Mouse (Mus musculus) cerebellum, postnatal 4 days (tissue): ENCODE data around the gene Ttc21b.
A peak's percentile ranks its signal among the peaks of the same experiment; 100 is the strongest.
"Not testable (repeated sequence)": the region's sequence is repeated elsewhere in the genome, so short reads cannot be mapped to it uniquely, and the experiment has no call there.

ENCODE experiments used
- DNase-seq, 2 experiments: peaks; one replicate each; pipeline ENCODE4 v3.0.0; 2022; ENCODE audit warnings: low spot score in 2 of 2, mixed read lengths in 1 of 2

Gene Ttc21b

DNA sequence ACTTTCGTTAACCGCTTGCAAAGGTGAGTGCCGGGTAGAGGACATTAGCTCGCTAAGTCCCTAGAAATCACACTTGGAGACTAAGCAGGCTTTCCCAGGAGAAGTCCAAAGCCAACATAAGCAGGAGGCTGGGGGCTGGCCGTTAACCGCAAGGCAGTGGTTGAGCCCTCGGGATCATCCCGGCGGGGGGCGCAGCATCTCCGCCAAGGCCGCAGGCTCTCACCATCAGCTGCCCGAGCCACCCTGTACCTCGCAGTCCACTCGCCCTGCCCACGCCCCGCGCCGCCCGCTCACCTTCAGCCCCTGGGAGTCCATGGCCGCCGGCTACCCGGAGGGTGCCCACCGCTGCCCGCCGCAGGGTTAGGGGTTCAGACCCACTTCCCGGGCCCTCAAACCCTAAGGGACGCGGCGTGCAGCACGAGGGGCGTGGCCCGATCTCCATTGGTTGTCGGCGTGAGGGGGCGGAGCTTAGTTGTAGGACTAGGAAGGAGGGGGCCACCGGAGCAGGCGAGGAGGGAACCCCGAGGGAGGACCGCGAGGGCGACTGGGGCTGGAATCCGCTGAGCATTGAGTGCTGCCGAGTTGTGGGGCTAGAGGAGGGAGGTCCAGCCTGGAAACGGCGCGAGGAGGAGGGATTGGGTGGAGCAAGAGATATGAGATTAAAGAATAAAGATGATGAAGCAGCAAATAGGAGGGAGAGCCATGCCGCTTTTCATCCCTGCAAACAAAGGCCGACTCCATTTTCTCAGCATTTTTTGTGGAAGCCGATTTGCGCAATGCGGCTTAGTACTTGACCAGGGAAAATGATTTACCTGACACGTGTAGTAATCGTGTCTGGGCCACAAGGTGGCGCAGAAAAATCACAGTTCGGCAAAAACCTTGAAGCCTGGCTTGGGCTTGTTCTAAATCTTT lies at the start of gene Ttc21b:
Gene Ttc21b (minus strand): TSS at position 398 of the 912 bp plus-strand sequence.
- peak; percentile 92 to 94 for DNase-seq

DNA sequence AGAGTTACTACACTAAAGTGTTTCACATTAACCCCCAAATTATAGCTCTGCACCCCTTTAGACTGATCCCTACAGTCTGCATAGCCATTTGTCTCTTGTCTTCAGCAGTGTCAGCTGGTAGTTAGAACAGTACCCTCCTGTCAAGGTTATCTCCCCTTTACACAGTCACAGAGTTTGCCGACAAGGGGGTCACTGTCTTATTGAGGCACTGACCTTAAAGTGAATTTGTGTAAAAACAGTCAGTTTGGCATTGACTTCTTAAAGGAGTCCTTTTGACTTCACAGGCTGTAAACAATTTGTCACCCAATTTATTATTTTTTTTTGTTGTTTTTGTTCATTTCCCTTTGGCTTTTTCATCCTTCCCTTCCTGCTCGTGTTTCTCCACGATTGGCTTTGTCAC lies 16.1 kb upstream of the Ttc21b start:
- DNase-seq: no peak

DNA sequence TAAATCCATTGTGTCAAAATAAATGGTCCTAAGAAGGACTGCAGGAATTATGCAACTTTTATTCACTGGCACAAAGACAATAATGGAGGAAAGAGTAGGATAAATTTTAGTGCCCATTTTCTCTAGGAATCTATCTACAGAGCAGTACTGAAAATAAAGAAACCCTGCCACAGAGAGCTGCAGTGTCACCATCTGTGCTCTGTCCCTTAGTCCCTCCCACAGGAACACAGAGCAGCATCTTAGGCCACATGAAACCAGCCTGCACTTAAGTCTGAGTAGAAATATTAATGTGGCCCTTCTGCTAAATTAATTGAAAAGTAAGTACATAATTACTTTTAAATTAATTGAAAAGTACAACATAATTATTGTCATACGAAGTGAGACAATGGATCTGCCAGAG lies 12.4 kb downstream of the Ttc21b start:
- no peak for DNase-seq

DNA sequence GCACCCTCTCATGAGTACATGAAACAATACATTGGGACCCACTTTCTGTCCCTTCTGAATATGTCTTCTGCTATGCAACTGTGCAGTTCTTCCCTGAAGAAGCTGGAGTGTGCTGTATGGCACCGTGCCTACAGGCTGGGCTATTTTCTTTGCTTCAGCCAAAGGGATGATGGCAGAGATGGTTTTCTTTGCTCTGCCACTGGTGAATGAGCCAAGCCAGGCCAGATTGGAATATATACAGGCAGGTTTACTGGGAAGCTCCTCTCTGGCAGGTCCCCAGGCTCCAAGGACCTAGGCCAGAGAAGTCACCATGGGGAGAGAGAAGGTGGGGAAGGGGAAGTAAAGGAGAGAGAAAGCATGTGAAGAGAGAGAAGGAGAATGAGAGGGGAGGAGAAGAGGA lies 16.1 kb downstream of the Ttc21b start:
- DNase-seq: no peak

DNA sequence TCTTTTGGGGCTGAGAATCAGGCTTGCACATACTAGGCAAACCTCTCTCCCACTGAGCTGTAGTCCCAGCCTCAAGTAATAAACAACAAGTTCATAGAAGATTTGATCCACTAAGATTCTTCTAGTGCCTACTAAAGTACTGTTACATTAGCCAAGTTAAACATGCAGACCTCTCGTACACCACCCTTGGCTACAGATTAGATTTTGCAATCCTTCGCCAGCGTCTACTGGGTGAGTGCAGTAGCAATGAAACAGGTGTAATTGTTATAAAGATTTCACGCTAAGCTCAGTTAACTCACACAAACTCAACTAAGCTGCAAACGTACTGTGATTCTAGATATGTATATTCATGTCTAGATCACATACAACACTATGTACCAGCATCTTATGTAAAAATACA lies 17.5 kb downstream of the Ttc21b start:
- no peak for DNase-seq

DNA sequence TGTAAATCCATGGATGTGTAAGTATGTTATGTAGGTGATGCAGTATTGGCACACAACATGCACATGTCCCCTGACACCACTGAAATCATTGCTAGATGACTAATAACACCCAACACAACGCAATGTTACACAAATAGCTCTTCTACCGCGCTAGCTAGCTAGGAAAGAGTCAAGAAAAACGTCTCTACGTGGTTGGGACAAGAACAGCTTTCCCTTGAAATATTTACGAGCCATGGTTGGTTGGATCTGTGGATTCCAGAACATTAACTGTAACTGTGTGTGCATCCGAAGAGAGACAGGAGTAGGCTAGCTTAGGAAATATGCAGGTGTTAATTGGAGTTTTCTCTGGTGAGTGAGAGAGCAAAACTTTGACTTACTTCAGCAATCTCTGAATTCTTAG lies 35.5 kb downstream of the Ttc21b start:
- DNase-seq: no peak

DNA sequence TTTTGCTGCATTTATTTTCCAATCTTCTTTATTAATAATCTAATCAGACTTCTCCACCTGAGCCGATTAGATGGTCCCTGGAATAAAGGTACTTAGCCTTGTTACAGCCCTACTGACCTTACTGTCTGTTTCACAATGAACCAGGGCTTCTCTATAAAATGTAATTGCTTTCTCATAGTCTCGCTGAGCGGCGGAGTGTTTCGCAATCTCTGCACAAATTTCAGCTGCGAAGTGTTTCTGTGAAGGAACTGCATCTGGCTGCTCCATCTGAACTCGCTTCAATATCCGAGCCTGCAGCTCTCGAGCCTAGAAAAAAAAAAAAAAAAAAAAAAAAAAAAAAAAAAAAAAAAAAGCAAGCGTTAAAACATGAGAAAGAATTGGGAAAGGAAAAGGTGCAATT lies 46.5 kb downstream of the Ttc21b start:
- DNase-seq: no peak

DNA sequence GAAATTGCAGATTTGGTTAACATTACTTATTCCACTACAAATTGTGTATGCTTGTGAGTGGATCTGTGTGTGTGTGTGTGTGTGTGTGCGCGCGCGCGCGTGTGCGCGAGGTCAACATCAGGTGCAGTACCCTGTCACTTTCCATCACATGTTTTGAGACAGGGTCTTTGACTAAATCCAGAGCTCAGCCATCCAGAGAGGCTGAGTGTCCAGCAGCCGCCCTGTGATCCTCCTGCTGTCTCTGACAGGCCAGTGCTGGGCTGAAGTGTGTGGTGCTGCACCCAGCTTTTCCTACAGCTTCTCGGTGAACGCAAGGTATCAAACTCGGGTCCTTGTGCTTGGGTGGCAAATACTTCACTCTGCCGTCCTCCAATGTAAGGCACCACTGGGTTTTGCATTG lies 47.1 kb downstream of the Ttc21b start:
- DNase-seq: no peak

DNA sequence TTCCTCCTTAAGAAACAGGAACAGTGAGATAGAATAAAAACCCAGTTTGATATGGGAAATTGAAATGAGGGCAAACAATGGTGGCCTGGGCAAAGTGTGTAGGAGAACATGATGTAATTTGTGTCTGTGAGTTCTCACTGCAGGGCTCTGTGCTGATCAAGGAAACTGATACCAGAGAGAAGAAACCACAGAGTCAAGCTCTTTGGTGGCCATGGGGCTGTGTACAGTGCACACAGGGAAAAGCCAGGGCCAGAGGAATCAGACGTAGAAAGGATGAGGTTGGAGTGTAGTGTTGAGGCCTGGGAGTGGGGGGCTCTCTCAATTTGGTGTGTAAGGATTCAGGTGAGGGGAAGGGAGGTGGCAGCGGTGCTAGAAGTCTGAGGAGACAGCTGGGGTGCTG lies 49.6 kb downstream of the Ttc21b start:
- DNase-seq: no peak

DNA sequence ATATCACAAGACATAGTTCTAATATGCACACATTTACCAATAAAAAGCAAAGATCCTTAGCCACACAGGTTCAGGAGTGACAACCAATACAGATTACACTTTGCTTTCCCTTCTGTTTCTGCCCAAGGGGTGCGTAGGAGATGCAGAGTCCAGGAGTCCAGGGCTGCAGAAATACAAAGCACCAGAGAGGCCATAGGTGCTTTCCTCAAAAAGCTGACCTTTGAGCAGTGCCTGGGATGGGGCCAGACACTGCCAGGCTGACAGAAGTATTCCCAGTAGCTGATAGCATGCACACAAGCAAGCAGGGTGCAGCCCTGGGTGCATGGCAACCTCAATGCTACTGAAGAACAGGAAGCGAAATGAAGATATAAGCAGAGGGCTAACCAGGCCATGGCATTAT lies 52.2 kb downstream of the Ttc21b start:
- DNase-seq: no peak

DNA sequence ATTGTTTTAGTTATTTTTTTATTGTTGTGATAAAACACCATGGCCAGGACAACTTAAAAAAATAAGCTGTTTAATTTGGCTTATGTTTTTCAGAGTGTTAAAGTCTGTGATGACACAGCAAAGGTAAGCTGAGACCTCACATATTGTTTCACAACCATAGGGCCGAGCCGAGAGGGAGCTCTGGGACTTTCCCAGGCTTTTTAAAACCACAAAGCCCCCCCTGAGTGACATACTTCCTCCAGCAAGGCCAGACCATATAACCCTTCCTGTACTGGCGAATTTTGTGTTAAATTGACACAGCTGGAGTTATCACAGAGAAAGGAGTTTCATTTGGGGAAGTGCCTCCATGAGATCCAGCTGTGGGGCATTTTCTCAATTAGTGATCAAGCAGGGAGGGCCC lies 56.2 kb downstream of the Ttc21b start:
- no peak for DNase-seq

DNA sequence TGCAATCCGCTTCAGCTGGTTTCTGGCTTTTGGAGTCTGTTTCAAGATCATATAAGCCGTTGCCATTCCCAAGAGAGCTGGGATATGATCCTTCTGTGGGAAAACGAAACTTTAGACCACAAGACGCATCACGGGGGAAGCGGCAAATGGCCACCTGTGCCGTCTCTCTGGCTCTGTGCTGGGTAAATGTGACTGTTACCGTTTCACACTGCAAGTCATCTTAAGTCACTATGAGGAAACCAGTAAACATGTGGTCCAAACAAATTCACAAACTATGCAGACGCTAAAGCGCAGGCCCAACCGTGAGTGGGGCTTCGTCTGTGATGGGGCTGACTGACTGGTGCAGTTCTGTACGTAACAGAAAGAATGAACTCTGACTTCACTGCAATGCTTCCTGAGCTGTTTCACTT lies 64.7 kb downstream of the Ttc21b start:
- DNase-seq: no peak

DNA sequence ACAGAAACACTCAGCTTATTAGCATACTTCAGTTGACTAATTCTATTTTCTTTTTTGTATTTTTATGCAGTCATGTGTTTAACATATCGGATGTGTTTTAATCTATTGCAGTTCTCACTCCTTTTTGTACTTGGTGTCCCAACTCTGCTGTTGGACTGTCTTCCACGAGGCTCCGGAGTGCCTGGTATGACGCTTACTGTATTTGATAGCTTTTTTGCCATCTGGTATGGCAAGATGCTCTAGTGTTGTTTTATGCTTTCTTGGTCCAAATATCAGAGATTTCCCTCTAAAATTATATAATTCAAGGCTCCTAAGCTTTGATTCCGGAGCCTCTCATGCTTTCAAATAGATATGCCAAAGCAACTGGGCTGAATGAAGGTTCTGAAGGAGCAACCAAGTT lies 66.3 kb downstream of the Ttc21b start:
- DNase-seq: no peak

DNA sequence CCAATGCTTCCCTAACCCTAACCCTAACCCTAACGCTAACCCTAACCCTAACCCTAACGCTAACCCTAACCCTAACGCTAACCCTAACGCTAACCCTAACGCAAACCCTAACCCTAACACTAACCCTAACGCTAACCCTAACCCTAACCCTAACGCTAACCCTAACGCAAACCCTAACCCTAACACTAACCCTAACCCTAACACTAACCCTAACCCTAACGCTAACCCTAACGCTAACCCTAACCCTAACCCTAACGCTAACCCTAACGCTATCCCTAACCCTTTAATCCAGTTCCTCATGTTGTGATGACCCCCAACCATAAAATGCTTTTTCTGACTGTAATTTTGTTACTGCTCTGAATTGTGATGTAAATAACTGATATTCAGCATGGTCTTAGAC lies 67.2 kb downstream of the Ttc21b start:
- not testable (repeated sequence) for DNase-seq

DNA sequence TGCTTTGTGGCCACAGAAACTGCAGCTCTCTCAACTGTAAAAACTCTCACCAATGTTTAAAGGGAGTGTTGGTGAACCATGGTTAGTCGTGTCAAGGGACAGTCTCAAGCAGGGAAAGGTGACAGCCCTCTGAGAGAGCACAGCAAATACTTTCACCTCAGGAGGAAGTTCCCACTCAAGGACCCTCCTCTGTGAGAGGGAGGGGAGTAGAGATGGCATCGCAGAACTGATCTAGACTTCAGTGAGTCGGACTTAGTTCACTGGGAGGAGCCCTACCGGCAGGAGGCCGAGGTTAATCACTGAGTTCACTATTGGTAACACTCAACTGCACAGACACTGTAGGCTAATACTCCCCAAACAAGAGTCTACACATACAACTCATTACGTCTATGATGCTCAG lies 68.9 kb downstream of the Ttc21b start:
- DNase-seq: no peak

DNA sequence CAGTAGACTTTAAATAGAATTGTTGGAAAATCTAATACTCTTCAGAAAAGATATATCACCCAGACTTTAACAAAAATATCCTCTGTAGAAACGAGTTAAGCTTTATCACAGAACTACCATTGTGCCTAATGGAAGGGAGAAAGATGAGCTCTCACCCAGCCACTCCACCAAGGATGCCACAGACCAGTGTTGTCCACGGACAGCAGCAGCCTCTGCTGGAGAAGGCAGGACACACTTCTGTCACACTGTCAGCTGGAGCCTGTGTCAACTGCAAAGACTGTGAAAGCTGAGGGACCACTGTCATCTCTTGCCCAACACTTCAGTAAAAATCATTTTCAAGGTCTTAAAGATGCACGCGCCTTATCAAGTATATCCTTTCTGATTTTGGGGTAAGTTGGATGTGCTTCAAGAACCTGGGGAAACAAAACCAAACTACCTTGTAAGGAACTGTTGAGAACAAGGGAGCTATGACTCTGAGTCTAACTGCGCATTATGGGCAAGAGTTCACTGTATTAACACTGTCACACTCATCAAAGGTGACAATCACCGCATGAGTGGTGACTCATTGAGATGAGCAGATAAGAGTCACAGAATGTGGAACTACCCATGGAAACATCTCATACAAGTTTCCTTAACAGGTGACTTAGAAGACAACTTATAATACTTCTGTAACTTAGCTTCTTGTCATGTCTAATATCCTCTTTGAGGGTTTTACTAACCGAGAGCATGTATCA lies 71.8 kb downstream of the Ttc21b start:
- peak in 1 of 2 experiments; percentile 44 for DNase-seq

DNA sequence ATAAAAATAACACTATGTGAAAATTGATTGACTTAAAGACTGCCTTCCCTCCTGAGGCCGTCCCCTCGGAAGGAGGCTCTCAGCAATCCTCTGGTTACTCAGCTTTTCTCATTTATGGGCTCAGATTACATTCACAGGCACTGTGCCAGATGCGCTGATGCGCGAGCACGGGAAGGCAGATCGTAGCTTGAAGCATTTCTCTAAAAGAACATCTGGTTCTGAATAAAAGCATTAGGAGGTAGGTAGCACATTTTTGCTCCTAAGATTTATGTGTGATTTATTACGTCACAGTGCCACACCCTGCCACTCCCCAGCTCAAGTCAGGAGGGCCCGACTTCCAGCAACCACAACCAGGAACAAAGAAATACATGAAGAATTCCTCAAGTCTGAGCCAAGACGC lies 76.1 kb downstream of the Ttc21b start:
- DNase-seq: peak in 1 of 2 experiments; percentile 38

DNA sequence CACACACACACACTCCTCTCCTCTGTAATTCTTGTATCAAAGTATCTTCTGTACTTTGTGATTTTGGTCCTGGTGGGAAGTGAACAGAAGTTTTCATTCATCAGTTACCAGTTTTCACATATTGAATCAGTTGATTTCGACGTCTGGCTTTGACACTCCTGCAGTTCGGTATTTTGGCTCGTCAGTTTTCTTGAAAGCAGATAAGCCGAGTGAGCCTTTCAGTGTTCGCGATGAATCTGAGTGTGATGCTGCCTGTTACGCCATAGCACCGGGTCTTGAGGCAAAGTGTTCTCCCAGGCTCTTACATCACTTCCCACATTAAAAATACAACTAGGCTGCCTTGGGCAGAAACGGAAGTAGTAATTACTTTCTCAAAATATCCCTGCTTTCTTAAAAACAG lies 76.6 kb downstream of the Ttc21b start:
- DNase-seq: no peak

DNA sequence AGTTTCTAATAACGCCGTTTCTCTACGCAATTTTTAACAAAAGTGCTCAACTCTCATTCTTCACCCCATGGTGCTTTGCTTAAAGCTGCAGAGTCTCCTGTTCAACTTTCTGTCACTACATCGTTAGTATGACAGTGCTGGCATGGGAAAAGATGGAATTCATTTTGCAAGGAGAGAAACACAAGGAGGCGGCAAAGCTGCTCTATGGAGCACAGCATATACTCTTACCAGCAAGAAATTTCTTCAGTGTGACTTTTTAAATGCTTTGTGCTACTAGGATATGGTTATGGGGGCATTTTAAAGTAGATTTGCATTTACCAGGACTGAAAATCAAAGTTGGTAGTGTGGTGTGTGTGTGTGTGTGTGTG lies 77.6 kb downstream of the Ttc21b start:
- no peak for DNase-seq

DNA sequence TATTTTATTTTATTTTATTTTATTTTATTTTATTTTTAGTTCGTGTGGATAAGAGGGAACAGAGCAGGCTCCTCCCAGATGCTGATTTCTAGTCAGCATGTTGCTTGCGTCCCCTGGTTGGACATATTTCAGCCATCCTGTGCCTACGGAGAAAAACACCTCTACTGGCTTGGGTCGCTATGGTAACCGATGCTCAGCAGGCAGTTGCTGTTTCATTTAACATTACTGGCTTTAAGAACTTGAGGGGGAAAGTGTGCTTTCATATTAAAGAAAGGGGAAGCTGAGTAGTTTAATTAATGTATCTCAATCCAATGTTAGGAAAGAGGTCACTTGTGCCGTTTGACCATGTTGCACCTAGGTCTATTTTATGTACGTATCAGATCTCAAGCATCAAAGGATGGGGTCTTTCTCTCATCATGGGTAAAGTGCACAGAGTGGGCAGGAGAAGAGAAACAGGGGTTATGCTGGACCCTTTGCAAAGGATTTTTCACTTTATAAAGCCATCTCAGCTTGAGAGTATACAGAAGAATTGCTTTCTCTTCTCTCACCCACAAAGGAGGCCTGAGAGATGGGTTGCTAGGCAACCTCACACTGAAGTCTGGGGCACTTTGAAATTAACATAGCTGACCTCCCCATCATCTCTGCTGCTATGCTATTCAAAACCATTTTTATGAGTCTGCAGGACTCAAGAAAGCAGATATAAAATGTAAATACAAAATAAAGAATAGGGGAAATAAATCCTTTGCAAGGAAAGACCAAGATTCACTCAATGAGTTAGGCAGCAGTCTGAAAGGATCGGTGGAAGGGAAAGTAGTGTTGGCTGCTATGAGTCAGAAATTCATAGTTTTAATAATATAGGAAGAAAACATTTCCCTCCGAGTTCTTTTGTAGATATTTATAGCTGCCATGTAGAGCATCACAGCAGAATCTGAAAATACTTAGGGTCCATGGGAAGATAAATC lies 78.2 kb downstream of the Ttc21b start:
- no peak for DNase-seq

DNA sequence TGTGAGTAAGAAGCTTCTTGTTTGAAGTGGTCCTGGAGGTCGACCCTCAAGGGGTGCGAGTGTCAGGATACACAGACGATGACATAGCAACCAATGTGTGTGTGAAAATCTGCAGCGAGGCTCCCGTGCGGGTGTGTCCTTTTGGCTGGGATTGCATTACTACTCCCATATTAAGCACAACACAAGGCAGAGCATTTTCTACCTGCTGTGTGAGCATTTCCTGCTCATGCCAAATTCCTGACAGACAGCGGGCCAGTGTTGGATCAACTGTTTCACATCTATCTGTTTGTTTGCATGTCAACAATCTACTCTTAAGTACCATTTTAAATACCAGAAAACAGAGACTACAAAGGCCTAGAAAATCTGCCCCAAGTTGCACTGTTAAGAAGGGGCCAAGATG lies 79.4 kb downstream of the Ttc21b start:
- no peak for DNase-seq

DNA sequence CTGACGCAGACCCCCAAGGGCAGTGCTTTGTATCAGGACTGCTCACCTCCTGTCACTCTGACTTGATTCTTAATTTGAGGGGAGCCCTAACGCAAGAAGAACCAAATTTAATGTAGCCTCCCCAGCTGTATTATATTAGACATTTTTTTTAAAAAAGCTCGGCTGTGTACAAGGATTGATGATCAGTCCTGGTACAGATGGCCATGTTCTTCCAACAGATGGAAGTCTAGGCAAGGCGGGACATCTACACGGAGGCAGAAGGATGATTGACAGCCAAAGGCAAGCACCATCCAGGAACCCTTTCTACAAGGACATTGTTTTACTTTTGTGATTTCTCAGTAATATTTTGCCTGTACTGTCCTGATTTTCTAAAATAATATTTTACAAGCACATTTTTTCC lies 83.3 kb downstream of the Ttc21b start:
- DNase-seq: no peak
